Mouse (Mus musculus) cerebellum, adult 2 months (tissue): ENCODE measurements around the gene Klf11.

Experiments
- CTCF ChIP-seq: fragments of 200-500 bp; IDR thresholded peaks from 2 replicates; pipeline ENCODE4 v1.5.1; 2011; ENCODE audit warnings: low read depth, mild to moderate bottlenecking, control low read depth, low read length, moderate library complexity, borderline replicate concordance; ENCODE audit not compliant: insufficient read depth
- POLR2A ChIP-seq: fragments of 200-500 bp; IDR thresholded peaks from 2 replicates; pipeline ENCODE4 v1.6.1; 2011; ENCODE audit warnings: low read length, control low read depth, borderline replicate concordance; ENCODE audit not compliant: insufficient read depth

GRCm38 (mm10) chr12:24709409-24709808 lies 58.3 kb downstream of the Klf11 start:
- TF ChIP-seq POLR2A (no peak), CTCF (no peak)
